Mouse (Mus musculus): ENCODE results near the gene Ccl27b.
"Not testable (repeated sequence)": the region's sequence is repeated elsewhere in the genome, so short reads cannot be mapped to it uniquely, and the experiment has no call there.

GRCm38 (mm10) chr4:42679365-42679764, 24.3 kb downstream of the Ccl27b start:
- not testable (repeated sequence) for TF ChIP-seq POLR2A, EP300 (IDR thresholded peaks at IDR 0.05; ENCODE audit: insufficient read depth, low read depth, low read length)

Measured in heart, adult 2 months (tissue).